Mouse (Mus musculus) midbrain, embryonic 14.5 days (tissue): Measurements from ENCODE around the gene Lilra6. TPM values are rescaled to one million over a fixed set of nuclear protein-coding genes. Genes with fewer than 3 reads are reported as not detected.
"Not testable (repeated sequence)": the region's sequence is repeated elsewhere in the genome, so short reads cannot be mapped to it uniquely, and the experiment has no call there.

Experiments used
- ATAC-seq: fragments of 200-750 bp; cut with Nextera tagmentation; 2 replicates; pipeline ENCODE4 v1.8.0; 2017; ENCODE audit warnings: moderate number of reproducible peaks, moderate library complexity; ENCODE audit not compliant: low FRiP score, low TSS enrichment
- DNase-seq: peaks from one replicate; pipeline ENCODE4 v3.0.0-alpha.2; 2015
- H3K27ac ChIP-seq: fragments of 300-500 bp; sonication (generic); replicated peaks from 2 replicates; pipeline ENCODE4 v1.5.1; 2014; ENCODE audit warnings: mild to moderate bottlenecking, low read depth, low read length, moderate library complexity
- H3K27me3 ChIP-seq: fragments of 300-500 bp; sonication (generic); 2 replicates; pipeline ENCODE4 v1.6.1; 2014; ENCODE audit warnings: low read length, control low read depth, mixed read lengths; ENCODE audit not compliant: control insufficient read depth, insufficient read depth
- H3K36me3 ChIP-seq: fragments of 300-500 bp; sonication (generic); 2 replicates; pipeline ENCODE4 v1.6.1; 2014; ENCODE audit warnings: low read length, control low read depth; ENCODE audit not compliant: control insufficient read depth, insufficient read depth
- H3K4me1 ChIP-seq: fragments of 300-500 bp; sonication (generic); 2 replicates; pipeline ENCODE4 v1.6.1; 2014; ENCODE audit warnings: mild to moderate bottlenecking, antibody characterized with exemption, low read length, control low read depth; ENCODE audit not compliant: control insufficient read depth, insufficient read depth
- H3K4me2 ChIP-seq: fragments of 300-500 bp; sonication (generic); 2 replicates; pipeline ENCODE4 v1.6.1; 2014; ENCODE audit warnings: mild to moderate bottlenecking, low read length, moderate library complexity
- H3K4me3 ChIP-seq: fragments of 300-500 bp; sonication (generic); replicated peaks from 2 replicates; pipeline ENCODE4 v1.5.1; 2014; ENCODE audit warnings: low read depth, low read length
- H3K9ac ChIP-seq: fragments of 300-500 bp; sonication (generic); replicated peaks from 2 replicates; pipeline ENCODE4 v1.6.1; 2014; ENCODE audit warnings: mild to moderate bottlenecking, low read length, moderate library complexity
- H3K9me3 ChIP-seq: fragments of 300-500 bp; sonication (generic); 2 replicates; pipeline ENCODE4 v1.6.1; 2016; ENCODE audit warnings: low read length, control low read depth, mixed read lengths; ENCODE audit not compliant: control insufficient read depth
- WGBS: fragments of 180-500 bp; shearing (Covaris S2); extraction: QIAGEN DNeasy Blood & Tissue Kit; methylation state at CpG from one replicate; pipeline ENCODE4 v1.1.7; 2014; 5-methylcytosine and 5-hydroxymethylcytosine counted together
- polyA plus RNA-seq: library from polyadenylated mRNA; unstranded; fragments of >200 nt; fragmentation: Nextera tagmentation; extraction: Ambion mirVana; gene quantifications from 2 replicates; pipeline ENCODE4 v1.2.1, GENCODE M21; 2014

Gene Lilra6
- not detected in 2 replicates for polyA plus RNA-seq

DNA sequence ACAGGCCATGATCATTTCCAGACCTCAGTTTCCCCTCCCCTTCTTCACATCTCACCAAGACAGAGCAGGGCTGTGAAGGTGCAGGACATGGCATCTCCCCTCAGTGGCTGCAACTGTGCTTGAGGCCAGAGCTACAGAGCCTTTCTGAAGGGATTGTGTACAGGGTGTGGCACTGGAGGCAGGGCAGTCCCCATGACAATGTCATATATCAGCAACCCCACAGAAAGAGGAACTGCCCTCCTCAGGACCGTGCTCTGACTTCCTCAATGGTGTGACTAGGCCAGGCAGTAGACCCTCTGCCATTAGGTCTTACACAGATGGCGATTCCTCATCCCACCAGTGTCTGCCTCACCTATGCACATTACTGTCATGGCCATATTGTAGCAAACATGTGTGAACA is at the start of gene Lilra6:
TSS of gene Lilra6 (minus strand) at position 117 of the 400 bp plus-strand sequence.
- not testable (repeated sequence) for H3K4me2 ChIP-seq, H3K27me3 ChIP-seq, H3K4me3 ChIP-seq, H3K27ac ChIP-seq, DNase-seq, H3K9me3 ChIP-seq, H3K36me3 ChIP-seq, H3K4me1 ChIP-seq, H3K9ac ChIP-seq, ATAC-seq
- WGBS: 73% methylated on average over 2 of the region's 2 CpGs

DNA sequence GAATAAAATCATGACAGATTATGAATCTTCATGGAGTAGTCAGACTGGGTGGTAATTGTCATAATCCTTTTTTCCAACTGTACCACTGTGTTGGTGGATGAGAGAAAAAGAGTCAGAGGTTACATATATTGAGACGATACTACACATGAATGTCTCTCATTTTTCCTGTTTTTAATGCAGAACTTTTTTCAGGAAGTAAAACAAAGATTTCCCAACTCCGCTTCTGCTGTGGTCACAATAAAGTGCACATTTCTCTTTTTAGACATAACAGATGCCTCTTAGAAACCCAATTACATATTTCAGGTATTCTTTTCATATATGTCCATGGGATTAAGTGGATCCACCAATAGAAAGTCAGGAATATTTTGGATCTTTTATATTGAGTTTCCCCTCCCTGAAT is 46.7 kb upstream of the Lilra6 start:
- WGBS: 87% methylated on average over 2 of the region's 2 CpGs
- H3K27ac ChIP-seq: no peak overlapping the region
- H3K36me3 ChIP-seq: no peaks in the 10 kb centered on the region
- no peaks in the 10 kb centered on the region for H3K4me1 ChIP-seq
- no peaks in the 10 kb centered on the region for H3K27me3 ChIP-seq
- no peak overlapping the region for H3K4me3 ChIP-seq
- no peak overlapping the region for H3K4me2 ChIP-seq
- no peak for DNase-seq
- H3K9ac ChIP-seq: no peak overlapping the region
- H3K9me3 ChIP-seq: no peaks in the 10 kb centered on the region
- ATAC-seq: no peak

DNA sequence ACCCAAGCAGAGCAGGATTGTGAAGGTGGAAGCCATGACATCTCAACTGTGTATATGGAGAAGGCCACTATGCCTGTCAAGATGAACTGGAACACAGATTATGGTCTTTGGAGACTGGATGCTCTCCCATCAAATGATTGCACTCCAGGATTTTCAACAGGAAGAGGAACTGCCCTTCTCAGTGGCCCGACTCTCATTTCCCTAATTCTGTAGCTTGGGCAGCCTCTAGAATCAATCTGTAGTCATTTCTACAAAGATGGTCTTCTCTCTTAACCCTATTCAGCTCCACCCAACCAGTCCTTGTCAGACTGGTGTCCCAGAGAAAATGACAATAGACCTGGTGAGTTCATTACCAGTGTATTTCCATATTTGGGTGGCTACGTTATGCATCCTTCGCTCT is 42.1 kb upstream of the Lilra6 start:
- H3K9ac ChIP-seq: no peak overlapping the region
- WGBS: 90% methylated on average over 3 of the region's 3 CpGs

DNA sequence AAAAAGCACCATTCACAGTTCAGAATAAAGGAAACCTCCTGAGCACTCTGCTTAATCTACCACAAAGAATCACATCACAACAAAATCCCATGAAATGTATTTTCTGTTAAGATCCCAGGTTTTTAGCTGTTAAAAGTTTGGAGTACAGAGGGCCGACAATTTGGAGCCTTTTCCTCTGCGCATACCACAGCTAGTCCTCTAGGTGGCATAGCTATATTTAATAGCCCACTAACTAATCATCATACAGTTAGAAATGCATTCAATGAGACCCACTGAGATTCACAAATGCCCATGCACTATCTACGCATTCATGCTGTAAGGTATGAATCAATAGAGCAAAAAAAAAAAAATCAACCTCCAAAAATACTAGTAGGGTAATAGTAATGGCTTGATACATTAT is 33.9 kb upstream of the Lilra6 start:
- H3K36me3 ChIP-seq: no peaks in the 10 kb centered on the region
- DNase-seq (no peak), ATAC-seq (no peak)
- no peak overlapping the region for H3K27ac ChIP-seq
- H3K4me1 ChIP-seq: no peaks in the 10 kb centered on the region
- no peak overlapping the region for H3K4me2 ChIP-seq
- no peak overlapping the region for H3K4me3 ChIP-seq
- no peak overlapping the region for H3K9ac ChIP-seq
- H3K27me3 ChIP-seq: no peaks in the 10 kb centered on the region
- 84% methylated on average over 3 of the region's 3 CpGs for WGBS
- no peaks in the 10 kb centered on the region for H3K9me3 ChIP-seq

More for the DNA sequence above, 42.1 kb upstream of the Lilra6 start:
- H3K27ac ChIP-seq: no peak overlapping the region
- H3K4me3 ChIP-seq: no peak overlapping the region
- H3K36me3 ChIP-seq: no peaks in the 10 kb centered on the region
- no peaks in the 10 kb centered on the region for H3K27me3 ChIP-seq
- no peaks in the 10 kb centered on the region for H3K9me3 ChIP-seq
- H3K4me2 ChIP-seq: no peak overlapping the region
- H3K4me1 ChIP-seq: no peaks in the 10 kb centered on the region
- ATAC-seq (no peak), DNase-seq (no peak)

DNA sequence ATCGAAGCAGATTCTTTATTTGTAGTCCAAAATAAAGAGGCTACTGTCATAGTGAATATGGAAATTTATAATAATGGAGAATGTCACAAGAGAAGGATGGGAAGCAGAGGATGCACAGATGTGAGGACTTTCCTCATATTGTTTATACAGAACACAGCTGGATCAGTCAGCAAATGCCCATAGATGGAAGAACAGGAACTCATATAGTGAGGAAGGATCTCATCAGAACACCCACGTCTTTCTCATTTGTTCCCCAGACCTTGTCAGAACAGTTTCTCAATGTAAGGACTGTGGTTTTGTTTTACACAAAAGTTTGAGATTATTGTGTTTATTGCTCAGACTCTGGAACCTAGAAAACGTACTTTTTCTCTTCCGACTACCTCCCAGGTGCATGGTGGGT is 32.9 kb upstream of the Lilra6 start:
- Histone ChIP-seq H3K9me3 (no peaks in the 10 kb centered on the region), H3K9ac (no peak overlapping the region), H3K27ac (no peak overlapping the region), H3K4me1 (no peaks in the 10 kb centered on the region), H3K4me2 (no peak overlapping the region), H3K4me3 (no peak overlapping the region), H3K36me3 (no peaks in the 10 kb centered on the region), H3K27me3 (no peaks in the 10 kb centered on the region)
- DNase-seq (no peak), ATAC-seq (no peak)
- WGBS: 80% methylated on average over 4 of the region's 4 CpGs

DNA sequence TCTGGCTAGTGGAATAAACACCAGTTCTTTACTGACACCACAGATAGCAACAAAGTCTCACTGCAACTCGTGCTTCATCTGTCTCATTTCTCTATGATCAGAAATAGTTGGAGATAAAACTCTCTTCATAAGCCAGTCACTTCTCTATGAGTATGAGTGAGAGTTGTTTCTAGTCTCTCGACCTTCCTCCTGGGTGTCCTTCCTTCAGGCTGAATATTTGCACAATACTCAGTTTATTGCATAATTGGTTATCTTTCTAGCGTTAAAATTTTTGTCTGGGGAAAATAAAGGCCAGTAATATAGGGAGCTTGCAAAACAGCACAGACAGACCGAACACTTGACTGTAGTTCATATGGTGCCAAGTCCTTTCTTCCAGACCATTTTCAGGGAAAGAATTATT is 30.8 kb upstream of the Lilra6 start:
- DNase-seq (no peak), ATAC-seq (no peak)
- WGBS: 78% methylated on average over 4 of the region's 4 CpGs
- no peak overlapping the region for H3K4me3 ChIP-seq
- H3K4me1 ChIP-seq: no peaks in the 10 kb centered on the region
- H3K27me3 ChIP-seq: no peaks in the 10 kb centered on the region
- H3K9me3 ChIP-seq: no peaks in the 10 kb centered on the region
- no peak overlapping the region for H3K4me2 ChIP-seq
- H3K9ac ChIP-seq: no peak overlapping the region
- H3K27ac ChIP-seq: no peak overlapping the region
- no peaks in the 10 kb centered on the region for H3K36me3 ChIP-seq

DNA sequence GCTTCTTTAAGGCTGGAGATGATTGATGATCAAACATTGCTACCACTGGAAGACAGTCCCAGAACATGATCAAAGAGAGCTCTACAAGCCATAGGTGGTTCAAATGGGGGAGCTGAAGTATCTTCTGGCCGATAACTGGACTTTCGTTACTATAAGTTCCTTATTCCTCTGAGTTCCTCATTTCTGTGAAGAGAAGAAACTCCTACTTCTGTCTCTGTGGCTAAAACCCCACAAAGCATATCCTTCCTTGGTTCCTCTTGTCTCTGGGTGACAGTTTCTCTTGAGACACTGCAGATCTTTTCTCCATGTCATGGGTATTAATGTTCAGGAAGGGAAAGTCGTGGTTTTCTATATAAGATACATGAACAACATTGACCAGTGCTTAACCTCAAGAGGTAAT is 25.6 kb upstream of the Lilra6 start:
- whole genome bisulfite sequencing: 75% methylated on average over 3 of the region's 3 CpGs
- no peak for ATAC-seq
- no peaks in the 10 kb centered on the region for H3K9me3 ChIP-seq

DNA sequence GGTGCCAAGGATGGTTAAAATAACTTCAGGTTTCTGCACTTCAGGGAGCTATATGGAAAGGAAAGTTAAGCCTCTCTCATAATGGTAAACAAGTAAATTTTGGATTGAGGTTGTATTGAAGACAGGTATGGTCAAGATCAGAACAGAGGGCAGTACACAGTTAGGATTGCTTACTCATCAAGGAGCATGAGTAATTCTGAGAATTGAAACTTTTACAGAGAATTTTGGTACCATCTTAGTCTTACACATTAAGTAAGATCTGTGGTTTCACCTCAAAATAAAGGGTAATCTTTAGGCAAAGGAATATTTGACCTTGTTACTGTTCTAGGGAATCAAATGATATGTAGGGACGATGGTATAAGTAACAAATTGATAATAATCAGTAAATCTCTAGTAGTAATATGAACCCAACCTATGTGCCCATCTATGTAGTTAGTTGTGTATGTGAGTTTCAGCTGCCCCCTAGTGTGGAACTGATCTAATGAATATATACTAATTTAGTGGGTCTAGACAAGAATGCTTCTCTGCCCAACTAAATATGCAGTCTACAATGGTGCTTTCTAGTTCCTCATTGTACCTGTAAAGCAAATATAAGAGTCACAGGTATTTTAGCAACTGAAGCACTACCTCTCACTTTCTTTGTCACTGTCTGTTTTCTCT is 24.7 kb upstream of the Lilra6 start:
- DNase-seq (no peak), ATAC-seq (no peak)
- Histone ChIP-seq H3K36me3 (no peaks in the 10 kb centered on the region), H3K4me3 (no peak overlapping the region), H3K9ac (no peak overlapping the region), H3K4me1 (no peaks in the 10 kb centered on the region), H3K4me2 (no peak overlapping the region), H3K9me3 (no peaks in the 10 kb centered on the region), H3K27me3 (no peaks in the 10 kb centered on the region), H3K27ac (no peak overlapping the region)
- 76% methylated on average over 1 of the region's 1 CpGs for WGBS

More for the DNA sequence above, 25.6 kb upstream of the Lilra6 start:
- Histone ChIP-seq H3K4me2 (no peak overlapping the region), H3K4me3 (no peak overlapping the region), H3K9ac (no peak overlapping the region), H3K27me3 (no peaks in the 10 kb centered on the region), H3K4me1 (no peaks in the 10 kb centered on the region), H3K27ac (no peak overlapping the region), H3K36me3 (no peaks in the 10 kb centered on the region)
- DNase-seq: no peak

DNA sequence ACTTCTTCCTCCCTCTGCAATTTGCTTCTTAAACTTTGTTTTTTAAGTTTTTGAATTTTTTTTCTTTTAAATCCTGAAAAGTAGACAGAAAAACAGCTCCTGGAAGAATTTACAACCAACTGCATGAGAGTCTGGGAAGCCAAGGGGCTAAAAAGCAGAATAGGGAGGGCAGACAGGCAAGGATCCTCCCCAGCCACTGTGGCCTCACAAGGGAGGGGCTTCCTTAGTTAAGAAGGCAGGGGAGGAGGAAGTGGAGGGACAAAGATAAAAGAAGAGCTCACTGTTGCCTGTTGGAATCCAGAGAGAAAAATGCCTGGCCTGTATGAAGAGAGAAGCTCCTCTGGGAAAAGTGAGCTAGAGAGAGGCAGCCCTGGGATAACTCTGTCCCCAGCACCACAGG is 20.2 kb upstream of the Lilra6 start:
- H3K9ac ChIP-seq, H3K4me2 ChIP-seq, H3K36me3 ChIP-seq, H3K27me3 ChIP-seq, H3K27ac ChIP-seq, ATAC-seq, H3K4me3 ChIP-seq, DNase-seq, H3K9me3 ChIP-seq, H3K4me1 ChIP-seq: not testable (repeated sequence)
